Mouse (Mus musculus) heart, postnatal 0 days (tissue): ENCODE measurements around the gene Grb10. TPM values are rescaled to one million over a fixed set of nuclear protein-coding genes. Genes with fewer than 3 reads are reported as not detected.

Source experiments
- ATAC-seq: fragments of 200-750 bp; cut with Nextera tagmentation; 2 replicates; pipeline ENCODE4 v1.8.0; 2017; ENCODE audit warnings: low read depth, moderate number of reproducible peaks, moderate library complexity; ENCODE audit not compliant: insufficient read depth
- DNase-seq: peaks from one replicate; pipeline ENCODE4 v3.0.0-alpha.2; 2016; ENCODE audit warnings: low spot score
- H3K27ac ChIP-seq: fragments of 300-500 bp; sonication (generic); 2 replicates; pipeline ENCODE4 v1.5.1; 2014; ENCODE audit warnings: low read depth, mild to moderate bottlenecking
- H3K27me3 ChIP-seq: fragments of 300-500 bp; sonication (generic); 2 replicates; pipeline ENCODE4 v1.6.1; 2014; ENCODE audit warnings: low read length, mixed read lengths; ENCODE audit not compliant: control insufficient read depth, insufficient read depth
- H3K36me3 ChIP-seq: fragments of 300-500 bp; sonication (generic); replicated peaks from 2 replicates; pipeline ENCODE4 v1.6.1; 2014; ENCODE audit warnings: low read length, mixed read lengths; ENCODE audit not compliant: control insufficient read depth, insufficient read depth
- H3K4me1 ChIP-seq: fragments of 300-500 bp; sonication (generic); 2 replicates; pipeline ENCODE4 v1.6.1; 2014; ENCODE audit warnings: antibody characterized with exemption; ENCODE audit not compliant: control insufficient read depth, insufficient read depth
- H3K4me2 ChIP-seq: fragments of 300-500 bp; sonication (generic); 2 replicates; pipeline ENCODE4 v1.6.1; 2014; ENCODE audit warnings: low read depth, mild to moderate bottlenecking, low read length, moderate library complexity
- H3K4me3 ChIP-seq: fragments of 300-500 bp; sonication (generic); 2 replicates; pipeline ENCODE4 v1.5.1; 2014; ENCODE audit warnings: low read depth, low read length
- H3K9ac ChIP-seq: fragments of 300-500 bp; sonication (generic); replicated peaks from 2 replicates; pipeline ENCODE4 v1.6.1; 2014; ENCODE audit warnings: low read depth, low read length, mixed read lengths
- H3K9me3 ChIP-seq: fragments of 300-500 bp; sonication (generic); replicated peaks from 2 replicates; pipeline ENCODE4 v1.6.1; 2016; ENCODE audit warnings: low read length; ENCODE audit not compliant: control insufficient read depth
- CTCF ChIP-seq: IDR thresholded peaks from 2 replicates; pipeline ENCODE4 v1.5.1; 2016; ENCODE audit warnings: antibody characterized with exemption, control low read depth, low read depth
- EP300 ChIP-seq: IDR thresholded peaks from 2 replicates; pipeline ENCODE4 v1.6.1; 2016; ENCODE audit warnings: antibody characterized with exemption, low read depth
- WGBS: fragments of 180-500 bp; shearing (Covaris S2); extraction: QIAGEN DNeasy Blood & Tissue Kit; methylation state at CpG from one replicate; pipeline ENCODE4 v1.1.7; 2014; 5-methylcytosine and 5-hydroxymethylcytosine counted together
- polyA plus RNA-seq: library from polyadenylated mRNA; unstranded; fragments of >200 nt; fragmentation: Nextera tagmentation; extraction: Ambion mirVana; gene quantifications from 2 replicates; pipeline ENCODE4 v1.2.1, GENCODE M21; 2015
- total RNA-seq: library from RNA; depleted of rRNA; stranded (reverse); fragments of >200 nt; gene quantifications from 2 replicates; pipeline ENCODE4 v1.2.3, GENCODE M21; 2014; ENCODE audit warnings: low replicate concordance

Grb10 gene
- total and polyA plus RNA-seq, 2 experiments from 2014 or later, result 200 to 687 TPM

GRCm38 (mm10) chr11:11995371-11995770 lies 43.1 kb downstream of the Grb10 start:
- Histone ChIP-seq H3K27ac (peak overlapping the region; percentile 80; the same call in 1 of the 2 replicates), H3K4me2 (no peak overlapping the region), H3K9me3 (no peaks in the 10 kb centered on the region), H3K27me3 (no peaks in the 10 kb centered on the region), H3K4me1 (peaks cover 59% of the 10 kb centered on the region), H3K9ac (no peak overlapping the region), H3K36me3 (no peaks in the 10 kb centered on the region), H3K4me3 (no peak overlapping the region)
- TF ChIP-seq CTCF, result no peak
- no peak for TF ChIP-seq EP300
- no peak for ATAC-seq
- WGBS, result 83% methylated on average over 1 of the region's 1 CpGs
- DNase-seq, result no peak

- Histone ChIP-seq H3K9ac (no peak overlapping the region), H3K4me2 (peak overlapping the region; percentile 13; the same call in 1 of the 2 replicates), H3K9me3 (no peaks in the 10 kb centered on the region), H3K4me1 (peaks cover 51% of the 10 kb centered on the region), H3K36me3 (no peaks in the 10 kb centered on the region; the same call in 1 of the 2 replicates), H3K27ac (peak overlapping the region; percentile 80), H3K4me3 (no peak overlapping the region), H3K27me3 (no peaks in the 10 kb centered on the region)
- 15% methylated on average over 5 of the region's 5 CpGs for WGBS
- DNase-seq (peak; percentile 87), ATAC-seq (peak; percentile 86)
- no peak for TF ChIP-seq CTCF
- TF ChIP-seq EP300, result no peak
Observed at GRCm38 (mm10) chr11:11993807-11994206, 44.7 kb downstream of the Grb10 start.

- WGBS, result 33% methylated on average over 2 of the region's 2 CpGs
- peak overlapping the region; percentile 80 for H3K27ac ChIP-seq
- no peaks in the 10 kb centered on the region for H3K27me3 ChIP-seq
- no peak overlapping the region for H3K9ac ChIP-seq
- H3K4me2 ChIP-seq, result no peak overlapping the region
- H3K4me3 ChIP-seq, result no peak overlapping the region
- no peaks in the 10 kb centered on the region for H3K9me3 ChIP-seq
- no peak for ATAC-seq
- no peak for DNase-seq
- peaks cover 48% of the 10 kb centered on the region for H3K4me1 ChIP-seq
- no peak for TF ChIP-seq CTCF
- no peak for TF ChIP-seq EP300
- H3K36me3 ChIP-seq, result no peaks in the 10 kb centered on the region; the same call in 1 of the 2 replicates
Observed at GRCm38 (mm10) chr11:11993183-11993582, 45.3 kb downstream of the Grb10 start.

GRCm38 (mm10) chr11:11989850-11990249 lies 48.6 kb downstream of the Grb10 start:
- no peak for TF ChIP-seq CTCF
- TF ChIP-seq EP300, result no peak
- 69% methylated on average over 4 of the region's 4 CpGs for WGBS
- peaks cover 26% of the 10 kb centered on the region for H3K4me1 ChIP-seq
- no peak overlapping the region for H3K4me3 ChIP-seq
- H3K4me2 ChIP-seq, result no peak overlapping the region
- ATAC-seq (no peak), DNase-seq (no peak)
- H3K27me3 ChIP-seq, result no peaks in the 10 kb centered on the region
- no peaks in the 10 kb centered on the region; the same call in 1 of the 2 replicates for H3K36me3 ChIP-seq
- H3K27ac ChIP-seq, result no peak overlapping the region
- no peaks in the 10 kb centered on the region for H3K9me3 ChIP-seq
- no peak overlapping the region for H3K9ac ChIP-seq

GRCm38 (mm10) chr11:11987233-11987632 lies 51.2 kb downstream of the Grb10 start:
- DNase-seq (no peak), ATAC-seq (no peak)
- H3K4me3 ChIP-seq, result no peak overlapping the region
- H3K36me3 ChIP-seq, result peaks cover 5% of the 10 kb centered on the region; the same call in 1 of the 2 replicates
- no peak overlapping the region for H3K9ac ChIP-seq
- H3K4me2 ChIP-seq, result no peak overlapping the region
- TF ChIP-seq CTCF (no peak), EP300 (no peak)
- H3K4me1 ChIP-seq, result peaks cover 4% of the 10 kb centered on the region; the same call in 1 of the 2 replicates
- WGBS, result 81% methylated on average over 3 of the region's 3 CpGs
- H3K27ac ChIP-seq, result no peak overlapping the region
- no peaks in the 10 kb centered on the region for H3K9me3 ChIP-seq
- no peaks in the 10 kb centered on the region for H3K27me3 ChIP-seq
